Mouse (Mus musculus) intestine, embryonic 16.5 days (tissue): ENCODE measurements at regions not wholly inside any gene's neighbourhood (a gene's known extent, or its start where the extent isn't known, plus 50 kb on each side); places are given as distances from the start of the nearest gene placed in this dataset.

Source experiments
- ATAC-seq: fragments of 200-750 bp; cut with Nextera tagmentation; 2 replicates; pipeline ENCODE4 v1.8.0; 2017; ENCODE audit warnings: moderate TSS enrichment, moderate library complexity
- H3K27ac ChIP-seq: fragments of 300-500 bp; sonication (generic); 2 replicates; pipeline ENCODE4 v1.5.1; 2014; ENCODE audit warnings: mild to moderate bottlenecking, low read length
- H3K27me3 ChIP-seq: fragments of 300-500 bp; sonication (generic); replicated peaks from 2 replicates; pipeline ENCODE4 v1.6.1; 2014; ENCODE audit warnings: low read length, control low read depth, mixed read lengths; ENCODE audit not compliant: control insufficient read depth, insufficient read depth
- H3K36me3 ChIP-seq: fragments of 300-500 bp; sonication (generic); 2 replicates; pipeline ENCODE4 v1.6.1; 2014; ENCODE audit warnings: low read length, control low read depth; ENCODE audit not compliant: control insufficient read depth, insufficient read depth
- H3K4me1 ChIP-seq: fragments of 300-500 bp; sonication (generic); 2 replicates; pipeline ENCODE4 v1.6.1; 2014; ENCODE audit warnings: low read length, control low read depth, mixed read lengths; ENCODE audit not compliant: control insufficient read depth, insufficient read depth
- H3K4me2 ChIP-seq: fragments of 300-500 bp; sonication (generic); 2 replicates; pipeline ENCODE4 v1.6.1; 2014; ENCODE audit warnings: low read depth, low read length, control low read depth
- H3K4me3 ChIP-seq: fragments of 300-500 bp; sonication (generic); 2 replicates; pipeline ENCODE4 v1.5.1; 2014; ENCODE audit warnings: mild to moderate bottlenecking, low read length
- H3K9ac ChIP-seq: fragments of 300-500 bp; sonication (generic); 2 replicates; pipeline ENCODE4 v1.6.1; 2014; ENCODE audit warnings: low read depth, low read length
- H3K9me3 ChIP-seq: fragments of 300-500 bp; sonication (generic); 2 replicates; pipeline ENCODE4 v1.6.1; 2016; ENCODE audit warnings: low read length, control low read depth; ENCODE audit not compliant: control insufficient read depth
- WGBS: fragments of 180-500 bp; shearing (Covaris S2); extraction: QIAGEN DNeasy Blood & Tissue Kit; methylation state at CpG from one replicate; pipeline ENCODE4 v1.1.7; 2014; 5-methylcytosine and 5-hydroxymethylcytosine counted together

DNA sequence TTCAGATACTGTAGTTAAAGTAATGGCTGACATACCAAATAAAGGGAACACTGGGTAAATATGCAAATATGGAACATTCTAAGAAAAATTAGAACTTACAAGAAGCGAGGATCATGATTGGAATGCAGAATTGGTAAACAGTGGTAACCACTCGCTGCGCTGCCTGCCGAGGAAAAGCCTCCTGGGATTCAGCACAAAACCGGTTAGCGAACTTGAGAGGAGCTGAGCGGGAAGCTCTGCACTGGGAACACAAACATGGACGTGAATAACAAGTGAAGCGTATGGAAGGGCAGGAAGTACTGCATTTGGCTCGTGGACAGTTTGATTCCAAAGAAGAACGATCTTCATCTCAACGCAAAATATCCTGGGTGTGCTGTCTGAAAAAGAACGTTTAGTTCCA lies 209.0 kb upstream of the Adamts16 start:
- Histone ChIP-seq H3K9ac (no peak overlapping the region), H3K4me1 (no peaks in the 10 kb centered on the region), H3K27me3 (no peaks in the 10 kb centered on the region), H3K9me3 (no peaks in the 10 kb centered on the region), H3K27ac (no peak overlapping the region), H3K36me3 (no peaks in the 10 kb centered on the region), H3K4me2 (no peak overlapping the region), H3K4me3 (no peak overlapping the region)
- WGBS: 29% methylated on average over 13 of the region's 13 CpGs
- no peak for ATAC-seq

GRCm38 (mm10) chr13:71036000-71036399 lies 194.4 kb upstream of the Adamts16 start:
- Histone ChIP-seq H3K27ac (no peak overlapping the region), H3K36me3 (no peaks in the 10 kb centered on the region), H3K4me3 (no peak overlapping the region), H3K4me2 (no peak overlapping the region), H3K27me3 (no peaks in the 10 kb centered on the region), H3K9me3 (no peaks in the 10 kb centered on the region), H3K4me1 (no peaks in the 10 kb centered on the region), H3K9ac (no peak overlapping the region)
- WGBS: 85% methylated on average over 8 of the region's 8 CpGs
- no peak for ATAC-seq

- H3K4me1 ChIP-seq: no peaks in the 10 kb centered on the region
- no peaks in the 10 kb centered on the region for H3K27me3 ChIP-seq
- no peak overlapping the region for H3K4me3 ChIP-seq
- H3K36me3 ChIP-seq: no peaks in the 10 kb centered on the region
- no peak for ATAC-seq
- no peaks in the 10 kb centered on the region for H3K9me3 ChIP-seq
- H3K9ac ChIP-seq: no peak overlapping the region
- no peak overlapping the region for H3K27ac ChIP-seq
- WGBS: 76% methylated on average over 13 of the region's 13 CpGs
- H3K4me2 ChIP-seq: no peak overlapping the region
Measured at GRCm38 (mm10) chr13:71034926-71035687, 193.5 kb upstream of the Adamts16 start.

DNA sequence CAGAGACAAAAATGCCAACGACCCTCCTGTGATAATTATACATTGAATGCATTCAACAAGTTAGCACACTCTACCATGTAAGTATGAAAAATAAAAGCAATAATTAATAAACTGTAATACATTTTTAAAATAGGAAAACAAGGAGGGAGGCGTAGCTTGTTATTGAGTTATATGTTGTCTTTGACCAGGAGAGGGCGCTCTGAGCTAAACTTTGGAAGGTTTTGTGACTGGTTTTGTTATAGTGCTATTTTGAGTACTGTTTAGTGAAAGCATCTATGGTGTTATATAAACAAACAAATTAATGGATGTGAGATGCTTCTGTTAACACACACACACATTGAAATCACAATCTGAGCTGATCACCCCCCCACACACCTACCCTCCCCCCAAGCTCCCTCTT lies 166.6 kb upstream of the Adamts16 start:
- H3K9ac ChIP-seq: no peak overlapping the region
- H3K4me3 ChIP-seq: no peak overlapping the region
- no peaks in the 10 kb centered on the region for H3K4me1 ChIP-seq
- 15% methylated on average over 3 of the region's 3 CpGs for WGBS
- H3K9me3 ChIP-seq: no peaks in the 10 kb centered on the region
- no peaks in the 10 kb centered on the region for H3K27me3 ChIP-seq
- H3K27ac ChIP-seq: no peak overlapping the region
- no peak for ATAC-seq
- H3K4me2 ChIP-seq: no peak overlapping the region
- H3K36me3 ChIP-seq: no peaks in the 10 kb centered on the region

DNA sequence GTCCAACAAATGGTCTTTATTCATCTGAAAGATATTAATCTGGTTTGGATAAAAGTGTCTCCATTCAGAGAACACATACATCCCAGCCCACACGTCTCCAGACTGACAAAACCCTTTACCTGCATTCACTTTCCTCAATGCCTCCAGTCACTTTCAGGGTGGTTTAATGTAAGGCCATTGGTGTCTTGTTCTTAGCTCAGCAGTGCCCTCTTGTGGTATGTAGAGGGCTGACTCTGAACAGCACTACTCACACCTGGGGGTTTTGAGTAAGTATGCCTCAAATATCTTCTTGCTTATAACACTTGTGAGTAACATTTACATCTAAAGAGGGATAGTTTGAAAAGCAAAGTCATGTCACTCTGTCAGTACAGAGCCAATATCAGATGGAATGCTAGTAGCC lies 164.5 kb upstream of the Adamts16 start:
- no peaks in the 10 kb centered on the region for H3K4me1 ChIP-seq
- no peak overlapping the region for H3K4me2 ChIP-seq
- H3K27me3 ChIP-seq: no peaks in the 10 kb centered on the region
- H3K9me3 ChIP-seq: no peaks in the 10 kb centered on the region
- no peak overlapping the region for H3K4me3 ChIP-seq
- no peak overlapping the region for H3K9ac ChIP-seq
- H3K36me3 ChIP-seq: no peaks in the 10 kb centered on the region
- 16% methylated on average over 1 of the region's 1 CpGs for WGBS
- H3K27ac ChIP-seq: no peak overlapping the region
- 0 out of 2 replicates have a peak, but pooled peaks have one; percentile 50 for ATAC-seq

DNA sequence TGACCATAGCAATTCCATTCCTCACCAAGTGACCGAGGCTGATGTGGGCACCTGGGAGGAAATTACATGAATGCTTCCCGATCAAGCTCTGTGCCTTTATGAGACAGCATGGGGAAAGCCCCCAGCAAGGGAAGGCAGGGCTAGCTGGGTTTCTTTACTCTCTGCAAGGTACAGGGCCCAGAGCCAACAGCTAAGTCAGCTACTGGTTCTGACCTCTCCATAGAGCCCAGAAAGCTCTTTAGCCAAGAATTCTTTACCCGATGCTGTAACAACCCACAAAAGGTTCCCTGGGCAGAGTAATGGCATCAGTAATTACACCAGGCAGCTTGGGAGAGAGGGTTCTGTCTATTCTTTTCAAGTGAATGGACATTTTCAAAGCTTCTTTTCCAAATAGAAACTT lies 161.9 kb upstream of the Adamts16 start:
- 53% methylated on average over 3 of the region's 3 CpGs for WGBS
- Histone ChIP-seq H3K9ac (no peak overlapping the region), H3K9me3 (no peaks in the 10 kb centered on the region), H3K4me3 (no peak overlapping the region), H3K27ac (no peak overlapping the region), H3K4me2 (no peak overlapping the region), H3K36me3 (no peaks in the 10 kb centered on the region), H3K27me3 (no peaks in the 10 kb centered on the region), H3K4me1 (no peaks in the 10 kb centered on the region)
- no peak for ATAC-seq

DNA sequence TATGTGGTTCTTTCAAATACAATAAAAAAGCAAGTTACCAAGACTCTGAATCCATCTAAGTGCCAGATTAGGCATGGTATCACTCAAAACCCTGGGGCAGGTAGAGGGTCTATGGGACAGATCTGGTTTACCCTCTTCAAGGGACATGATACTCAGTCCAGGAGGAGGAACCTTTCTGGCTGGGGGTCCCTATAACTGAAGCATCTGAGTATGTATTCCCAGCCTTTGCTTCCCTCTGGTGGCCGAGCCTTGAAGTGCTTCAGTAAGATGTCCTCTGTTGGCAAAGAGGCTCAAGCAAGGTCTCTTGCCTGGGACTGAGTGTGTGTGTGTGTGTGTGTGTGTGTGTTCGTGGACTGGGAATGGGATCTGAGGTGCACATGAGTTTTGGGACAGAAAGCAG lies 159.7 kb upstream of the Adamts16 start:
- 8% methylated on average over 2 of the region's 2 CpGs for WGBS
- Histone ChIP-seq H3K27me3 (no peaks in the 10 kb centered on the region), H3K4me2 (no peak overlapping the region), H3K9ac (no peak overlapping the region), H3K9me3 (no peaks in the 10 kb centered on the region), H3K4me3 (no peak overlapping the region), H3K27ac (no peak overlapping the region), H3K4me1 (no peaks in the 10 kb centered on the region), H3K36me3 (no peaks in the 10 kb centered on the region)
- 0 out of 2 replicates have a peak, but pooled peaks have one; percentile 28 for ATAC-seq

DNA sequence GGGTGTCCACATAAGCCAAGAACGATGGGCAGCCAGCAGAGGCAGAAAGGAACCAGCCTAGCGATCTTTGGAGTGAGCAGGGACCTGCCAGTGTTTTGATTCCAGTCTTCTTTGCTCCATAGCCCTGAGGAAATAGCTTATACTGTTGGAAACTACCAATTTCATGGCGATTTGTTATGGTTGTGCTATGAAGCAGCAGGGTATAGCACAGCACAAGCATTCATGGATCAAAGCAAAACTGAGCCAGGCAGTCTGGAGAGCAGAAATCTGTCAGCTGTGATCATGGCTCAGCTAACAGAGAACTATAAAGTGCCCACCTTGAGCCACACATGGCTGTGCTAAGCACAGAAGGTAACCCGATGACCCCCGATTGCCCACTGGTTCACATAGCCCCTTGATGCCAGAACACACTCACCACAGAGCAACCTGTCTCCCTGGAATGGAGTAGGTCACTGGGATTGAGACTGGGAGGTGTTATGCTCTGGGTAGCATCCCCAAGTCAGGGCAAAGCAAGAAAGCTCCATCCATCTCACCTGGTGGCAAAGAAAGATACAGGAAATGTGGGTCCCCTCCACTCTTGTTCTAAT lies 158.9 kb upstream of the Adamts16 start:
- ATAC-seq: no peak
- no peaks in the 10 kb centered on the region for H3K9me3 ChIP-seq
- 66% methylated on average over 5 of the region's 5 CpGs for WGBS
- no peak overlapping the region for H3K27ac ChIP-seq
- H3K27me3 ChIP-seq: no peaks in the 10 kb centered on the region
- no peak overlapping the region for H3K4me2 ChIP-seq
- H3K36me3 ChIP-seq: no peaks in the 10 kb centered on the region
- H3K9ac ChIP-seq: no peak overlapping the region
- H3K4me3 ChIP-seq: no peak overlapping the region
- H3K4me1 ChIP-seq: no peaks in the 10 kb centered on the region

DNA sequence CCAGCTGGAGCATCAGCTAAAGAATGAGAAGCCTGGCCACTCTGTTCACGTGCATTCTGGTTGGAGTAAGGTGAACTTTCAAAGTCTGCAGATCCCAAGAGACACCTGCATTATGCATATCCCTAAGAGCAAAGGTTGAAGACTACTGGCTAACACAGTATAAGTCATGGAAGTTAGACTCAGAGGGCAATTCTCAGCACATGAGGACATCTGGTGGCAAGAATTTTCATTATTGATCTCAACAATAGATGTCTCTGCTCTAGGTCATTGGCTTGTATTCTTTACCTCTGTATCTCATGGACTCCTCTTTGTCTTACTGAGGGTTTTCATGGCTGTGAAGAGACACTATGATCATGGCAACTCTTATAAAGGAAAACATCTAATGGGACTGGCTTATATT lies 151.9 kb upstream of the Adamts16 start:
- Histone ChIP-seq H3K9me3 (no peaks in the 10 kb centered on the region), H3K4me3 (no peak overlapping the region), H3K9ac (no peak overlapping the region), H3K4me1 (no peaks in the 10 kb centered on the region), H3K27ac (no peak overlapping the region), H3K4me2 (no peak overlapping the region), H3K36me3 (no peaks in the 10 kb centered on the region), H3K27me3 (no peaks in the 10 kb centered on the region)
- WGBS: 67% methylated on average over 1 of the region's 1 CpGs
- 0 out of 2 replicates have a peak, but pooled peaks have one; percentile 38 for ATAC-seq
